23 mouse cellular contexts compared by ENCODE assay signal in genomic region chr14:72598976-72599740, GRCm38 (mm10).
"Had no signal": no experiment of that assay in that cellular context is flagged by ENCODE, and none has a peak within 500 bp of the region (broad histone marks: within the 10 kb centered on the region; RNA-seq: fewer than 3 reads in every experiment).

No protein-coding gene starts in this region.

- DNase-seq: forebrain, postnatal 0 days; gastrocnemius, postnatal 14 days; gastrocnemius, postnatal 36 days; heart, adult 11 months; heart, adult 2 months; heart, postnatal 14 days; heart, postnatal 36 days; kidney, adult 11 months; kidney, adult 8-10 months; kidney, postnatal 10 days; kidney, postnatal 25 days; kidney, postnatal 4 days; liver, embryonic 13.5 days had no signal

- H3K27me3 ChIP-seq: heart, embryonic 13.5 days; heart, embryonic 15.5 days; hindbrain, embryonic 15.5 days; limb, embryonic 12.5 days; liver, embryonic 13.5 days had no signal

- H3K9me3 ChIP-seq: heart, embryonic 13.5 days; heart, embryonic 15.5 days; hindbrain, embryonic 15.5 days; limb, embryonic 10.5 days; limb, embryonic 12.5 days; liver, embryonic 13.5 days had no signal

- H3K27ac ChIP-seq: heart, adult 2 months; heart, embryonic 13.5 days; heart, embryonic 15.5 days; hindbrain, embryonic 15.5 days; hindbrain, postnatal 0 days; layer of hippocampus, adult 2 months; left cerebral cortex, adult 2 months; limb, embryonic 10.5 days; limb, embryonic 12.5 days; liver, embryonic 13.5 days had no signal

- H3K4me3 ChIP-seq: heart, adult 2 months; heart, embryonic 13.5 days; heart, embryonic 15.5 days; hindbrain, embryonic 15.5 days; layer of hippocampus, adult 2 months; left cerebral cortex, adult 2 months; limb, embryonic 10.5 days; limb, embryonic 12.5 days; liver, embryonic 13.5 days had no signal

- H3K9ac ChIP-seq: forebrain, postnatal 0 days; heart, embryonic 13.5 days; heart, embryonic 15.5 days; hindbrain, embryonic 15.5 days; limb, embryonic 12.5 days; liver, embryonic 13.5 days had no signal

- H3K36me3 ChIP-seq: heart, embryonic 15.5 days had no signal

- ATAC-seq: forebrain, postnatal 0 days; hindbrain, postnatal 0 days; intestine, embryonic 16.5 days had no signal

- H3K4me2 ChIP-seq: heart, embryonic 11.5 days; heart, embryonic 13.5 days; heart, embryonic 15.5 days; hindbrain, embryonic 15.5 days; limb, embryonic 12.5 days; liver, embryonic 13.5 days had no signal
